Mouse (Mus musculus): ENCODE data around the gene Spib. TPM values are rescaled to one million over a fixed set of nuclear protein-coding genes. Genes with fewer than 3 reads are reported as not detected.

Gene Spib
- polyA plus RNA-seq, 1 experiment from 2014 or later: not detected

DNA sequence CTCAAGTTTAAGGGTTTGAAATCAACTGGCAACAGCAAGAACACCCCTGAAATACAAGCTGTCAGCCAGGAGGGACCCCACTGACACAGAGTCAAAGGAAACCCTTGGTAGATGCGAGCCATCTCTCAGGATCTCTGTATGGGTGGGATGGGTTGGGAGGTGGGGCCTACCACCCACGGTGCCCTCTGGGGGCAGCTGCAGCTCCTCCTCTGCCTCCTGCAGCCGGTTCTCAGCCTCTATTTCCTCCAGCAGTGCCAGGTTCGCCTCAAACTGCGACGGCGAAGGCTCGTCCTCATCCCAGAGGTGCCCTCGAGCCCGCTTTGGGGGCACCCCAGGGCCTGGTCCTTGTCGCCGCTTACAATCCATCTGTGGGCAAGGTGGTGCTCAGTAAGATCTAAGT lies 11.2 kb upstream of the Spib start:
- H3K9me3 ChIP-seq: no peaks in the 10 kb centered on the region
- no peaks in the 10 kb centered on the region for H3K27me3 ChIP-seq
- no peak overlapping the region for H3K4me3 ChIP-seq
- H3K27ac ChIP-seq (replicated peaks): no peak overlapping the region
- peaks cover 15% of the 10 kb centered on the region; the same call in 1 of the 2 replicates for H3K36me3 ChIP-seq
- ATAC-seq (replicated peaks): no peak
- H3K9ac ChIP-seq (replicated peaks): no peak overlapping the region
- H3K4me2 ChIP-seq (replicated peaks): no peak overlapping the region
- WGBS: 77% methylated on average over 12 of the region's 12 CpGs
- H3K4me1 ChIP-seq: peaks cover 11% of the 10 kb centered on the region

DNA sequence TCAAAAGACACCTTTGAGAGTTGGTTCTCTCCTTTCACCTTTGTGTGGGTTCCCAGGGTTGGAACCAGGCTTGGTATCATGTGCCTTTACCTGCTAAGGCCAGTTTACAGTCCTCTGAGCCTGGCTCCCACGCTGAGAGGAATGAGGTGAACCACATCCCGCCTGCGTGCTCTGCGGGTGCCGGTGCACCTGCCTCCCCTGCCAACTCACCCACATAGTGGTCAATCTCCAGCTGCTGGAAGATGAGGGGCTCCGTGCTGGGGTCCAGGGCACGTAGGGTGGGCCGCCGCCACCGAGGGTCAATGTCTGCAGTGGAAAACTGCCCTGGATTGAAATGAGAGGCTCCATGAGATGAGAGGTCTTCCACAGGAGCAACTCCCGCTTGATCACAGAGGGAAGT lies 10.7 kb upstream of the Spib start:
- Histone ChIP-seq H3K27me3 (no peaks in the 10 kb centered on the region), H3K36me3 (peaks cover 15% of the 10 kb centered on the region; the same call in 1 of the 2 replicates), H3K4me3 (no peak overlapping the region), H3K9ac (replicated peaks) (no peak overlapping the region), H3K9me3 (no peaks in the 10 kb centered on the region), H3K27ac (replicated peaks) (no peak overlapping the region), H3K4me2 (replicated peaks) (no peak overlapping the region), H3K4me1 (peaks cover 6% of the 10 kb centered on the region)
- 94% methylated on average over 11 of the region's 11 CpGs for WGBS
- no peak for ATAC-seq (replicated peaks)

DNA sequence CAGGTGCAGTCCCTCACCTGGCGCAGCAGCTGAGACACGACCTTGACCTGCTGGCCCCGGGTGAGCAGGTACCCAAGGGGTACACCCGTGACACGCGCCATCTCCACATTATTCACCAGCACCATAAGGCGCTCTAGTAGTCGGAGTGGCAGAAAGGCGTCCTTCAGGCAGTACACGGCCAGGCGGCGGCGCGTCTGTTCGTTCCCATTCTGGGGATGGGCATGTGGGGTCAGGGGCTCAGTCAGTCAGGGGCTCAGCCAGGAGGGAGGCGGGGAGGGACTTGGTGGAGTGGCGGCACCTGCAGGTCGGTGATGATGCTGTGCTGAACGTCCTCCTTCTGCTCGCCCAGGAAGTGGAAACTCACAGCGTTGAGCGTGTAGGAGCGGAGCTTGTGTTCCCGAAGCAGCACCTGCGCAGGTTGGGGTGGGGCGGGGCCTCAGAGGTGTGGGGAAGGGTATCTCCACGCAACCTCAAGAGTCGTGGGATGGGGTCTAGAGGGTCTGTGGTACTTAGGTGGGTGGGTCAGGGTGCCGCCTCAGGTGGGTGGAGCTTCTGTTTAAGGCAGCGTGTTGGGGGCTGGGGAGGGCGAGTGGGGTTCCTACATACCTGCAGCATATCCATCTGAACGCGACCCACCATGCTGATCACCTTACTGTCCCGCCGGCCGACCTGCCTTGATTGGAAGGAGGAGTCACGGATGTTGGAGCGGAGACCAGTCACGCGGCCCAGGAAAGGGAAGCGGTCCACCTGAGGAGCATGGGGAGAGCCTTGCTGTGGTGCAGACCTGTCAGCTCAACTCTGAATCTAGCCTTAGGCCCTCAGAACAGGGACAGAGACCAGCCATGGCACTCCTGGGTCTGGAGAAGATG lies 7.1 kb upstream of the Spib start:
- Histone ChIP-seq H3K4me3 (no peak overlapping the region), H3K27me3 (no peaks in the 10 kb centered on the region), H3K27ac (replicated peaks) (no peak overlapping the region), H3K4me2 (replicated peaks) (no peak overlapping the region), H3K36me3 (peaks cover 15% of the 10 kb centered on the region; the same call in 1 of the 2 replicates), H3K9me3 (no peaks in the 10 kb centered on the region), H3K9ac (replicated peaks) (no peak overlapping the region), H3K4me1 (no peaks in the 10 kb centered on the region)
- 93% methylated on average over 41 of the region's 41 CpGs for WGBS
- ATAC-seq (replicated peaks): no peak

GRCm38 (mm10) chr7:44537496-44537895 lies 5.6 kb upstream of the Spib start:
- no peaks in the 10 kb centered on the region for H3K4me1 ChIP-seq
- H3K9me3 ChIP-seq: no peaks in the 10 kb centered on the region
- H3K36me3 ChIP-seq: peaks cover 15% of the 10 kb centered on the region; the same call in 1 of the 2 replicates
- H3K4me2 ChIP-seq (replicated peaks): no peak overlapping the region
- no peaks in the 10 kb centered on the region for H3K27me3 ChIP-seq
- 90% methylated on average over 13 of the region's 13 CpGs for WGBS
- ATAC-seq (replicated peaks): no peak
- H3K9ac ChIP-seq (replicated peaks): no peak overlapping the region
- no peak overlapping the region for H3K27ac ChIP-seq (replicated peaks)
- H3K4me3 ChIP-seq: no peak overlapping the region

DNA sequence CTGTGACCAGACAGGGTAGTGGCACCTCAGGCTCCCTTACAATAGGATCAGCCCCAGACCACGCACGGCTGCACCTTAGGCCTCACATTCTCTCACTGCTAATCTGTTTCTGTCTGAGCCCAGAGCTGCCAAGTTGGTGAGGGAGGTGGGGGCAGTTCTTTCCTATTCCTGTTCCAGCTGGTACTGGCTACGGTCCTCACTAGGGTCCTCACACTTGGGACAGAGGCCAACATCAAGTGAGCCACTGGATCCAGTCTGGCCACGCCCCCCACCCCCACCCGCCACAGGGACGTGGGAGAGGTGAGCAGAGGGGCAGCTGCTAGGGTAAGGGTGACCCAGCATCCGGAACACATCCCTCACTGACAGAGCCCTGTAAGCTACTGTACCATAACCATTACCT lies 5.1 kb upstream of the Spib start:
- no peaks in the 10 kb centered on the region for H3K27me3 ChIP-seq
- no peak overlapping the region for H3K4me2 ChIP-seq (replicated peaks)
- H3K9me3 ChIP-seq: no peaks in the 10 kb centered on the region
- no peak for ATAC-seq (replicated peaks)
- no peak overlapping the region for H3K9ac ChIP-seq (replicated peaks)
- peaks cover 14% of the 10 kb centered on the region; the same call in 1 of the 2 replicates for H3K36me3 ChIP-seq
- no peak overlapping the region for H3K4me3 ChIP-seq
- WGBS: 80% methylated on average over 7 of the region's 7 CpGs
- no peaks in the 10 kb centered on the region for H3K4me1 ChIP-seq
- H3K27ac ChIP-seq (replicated peaks): no peak overlapping the region

DNA sequence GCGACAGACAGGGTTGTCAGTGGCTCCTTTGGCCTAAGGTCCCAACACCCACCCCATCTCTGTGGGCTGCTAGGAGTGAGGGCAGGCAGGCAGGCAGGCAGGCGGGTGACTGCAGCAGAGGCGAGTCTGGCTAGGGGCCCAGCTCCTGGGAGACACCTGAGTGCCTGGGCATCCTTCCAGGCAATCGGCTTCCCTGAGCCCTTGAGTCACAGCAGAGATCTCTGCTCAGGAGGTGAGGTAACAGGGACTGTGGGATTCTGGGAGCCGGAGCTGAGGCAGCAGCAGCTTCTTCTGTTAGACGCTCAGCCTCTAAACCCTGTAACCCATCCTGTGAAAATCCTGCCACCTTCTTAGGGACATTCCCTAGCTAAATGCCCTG lies 4.7 kb upstream of the Spib start:
- H3K4me3 ChIP-seq: no peak overlapping the region
- no peak overlapping the region for H3K9ac ChIP-seq (replicated peaks)
- H3K4me1 ChIP-seq: no peaks in the 10 kb centered on the region
- ATAC-seq (replicated peaks): no peak
- H3K4me2 ChIP-seq (replicated peaks): no peak overlapping the region
- H3K27ac ChIP-seq (replicated peaks): no peak overlapping the region
- peaks cover 11% of the 10 kb centered on the region; the same call in 1 of the 2 replicates for H3K36me3 ChIP-seq
- WGBS: 71% methylated on average over 6 of the region's 6 CpGs
- no peaks in the 10 kb centered on the region for H3K27me3 ChIP-seq
- no peaks in the 10 kb centered on the region for H3K9me3 ChIP-seq

- no peaks in the 10 kb centered on the region for H3K27me3 ChIP-seq
- H3K4me1 ChIP-seq: no peaks in the 10 kb centered on the region
- H3K36me3 ChIP-seq: peaks cover 6% of the 10 kb centered on the region; the same call in 1 of the 2 replicates
- no peak for ATAC-seq (replicated peaks)
- H3K9ac ChIP-seq (replicated peaks): no peak overlapping the region
- WGBS: 92% methylated on average over 27 of the region's 27 CpGs
- H3K4me3 ChIP-seq: no peak overlapping the region
- no peaks in the 10 kb centered on the region for H3K9me3 ChIP-seq
- H3K27ac ChIP-seq (replicated peaks): no peak overlapping the region
- H3K4me2 ChIP-seq (replicated peaks): no peak overlapping the region
Measured at GRCm38 (mm10) chr7:44535657-44536589, 4.1 kb upstream of the Spib start.

GRCm38 (mm10) chr7:44534656-44535441 lies 3.0 kb upstream of the Spib start:
- H3K36me3 ChIP-seq: 0 out of 2 replicates have a peak, but pooled peaks cover 5% of the 10 kb centered on the region
- H3K27me3 ChIP-seq: no peaks in the 10 kb centered on the region
- H3K9ac ChIP-seq (replicated peaks): no peak overlapping the region
- 92% methylated on average over 19 of the region's 19 CpGs for WGBS
- no peaks in the 10 kb centered on the region for H3K4me1 ChIP-seq
- no peak overlapping the region for H3K4me2 ChIP-seq (replicated peaks)
- no peak overlapping the region for H3K4me3 ChIP-seq
- H3K9me3 ChIP-seq: no peaks in the 10 kb centered on the region
- ATAC-seq (replicated peaks): no peak
- H3K27ac ChIP-seq (replicated peaks): no peak overlapping the region

GRCm38 (mm10) chr7:44534242-44534641 lies 2.4 kb upstream of the Spib start:
- Histone ChIP-seq H3K4me2 (replicated peaks) (no peak overlapping the region), H3K4me3 (no peak overlapping the region), H3K27me3 (no peaks in the 10 kb centered on the region), H3K27ac (replicated peaks) (no peak overlapping the region), H3K9ac (replicated peaks) (no peak overlapping the region), H3K36me3 (0 out of 2 replicates have a peak, but pooled peaks cover 5% of the 10 kb centered on the region), H3K9me3 (no peaks in the 10 kb centered on the region), H3K4me1 (no peaks in the 10 kb centered on the region)
- WGBS: 94% methylated on average over 13 of the region's 13 CpGs
- no peak for ATAC-seq (replicated peaks)

DNA sequence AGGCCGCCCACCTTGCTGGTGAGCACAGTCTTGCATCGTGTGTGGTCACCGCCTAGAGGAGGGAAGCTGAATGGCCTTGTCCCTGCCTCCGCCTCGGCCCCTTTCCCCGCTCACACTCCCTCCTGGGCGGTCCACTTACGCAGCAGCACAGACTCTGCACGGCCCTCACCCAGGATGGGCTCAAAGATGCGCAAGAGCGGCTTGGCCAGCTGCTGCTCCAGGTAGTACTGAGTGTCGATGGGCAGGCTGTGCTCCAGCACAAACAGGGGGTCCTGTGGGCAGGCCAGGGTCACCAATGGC lies 1.8 kb upstream of the Spib start:
- Histone ChIP-seq H3K4me2 (replicated peaks) (no peak overlapping the region), H3K27me3 (no peaks in the 10 kb centered on the region), H3K9ac (replicated peaks) (no peak overlapping the region), H3K9me3 (no peaks in the 10 kb centered on the region), H3K4me3 (no peak overlapping the region), H3K36me3 (0 out of 2 replicates have a peak, but pooled peaks cover 5% of the 10 kb centered on the region), H3K27ac (replicated peaks) (no peak overlapping the region), H3K4me1 (no peaks in the 10 kb centered on the region)
- ATAC-seq (replicated peaks): no peak
- WGBS: 70% methylated on average over 12 of the region's 12 CpGs

- no peak for ATAC-seq (replicated peaks)
- Histone ChIP-seq H3K4me3 (no peak overlapping the region), H3K27ac (replicated peaks) (no peak overlapping the region), H3K4me1 (peaks cover under 1% of the 10 kb centered on the region), H3K36me3 (0 out of 2 replicates have a peak, but pooled peaks cover under 1% of the 10 kb centered on the region), H3K27me3 (no peaks in the 10 kb centered on the region), H3K9ac (replicated peaks) (no peak overlapping the region), H3K4me2 (replicated peaks) (no peak overlapping the region), H3K9me3 (no peaks in the 10 kb centered on the region)
- WGBS: 88% methylated on average over 29 of the region's 29 CpGs
Measured at GRCm38 (mm10) chr7:44532918-44533745, 1.3 kb upstream of the Spib start.

All from forebrain, embryonic 15.5 days (tissue).